Mouse (Mus musculus): ENCODE data around the gene Daam1.
"Not testable (repeated sequence)": the region's sequence is repeated elsewhere in the genome, so short reads cannot be mapped to it uniquely, and the experiment has no call there.

Gene Daam1

GRCm38 (mm10) chr12:71834041-71834440 lies 3.2 kb downstream of the Daam1 start:
- no peak for DNase-seq (ENCODE audit: low spot score in 2 of 2)

GRCm38 (mm10) chr12:71835966-71836668 lies 5.2 kb downstream of the Daam1 start:
- DNase-seq (ENCODE audit: low spot score in 2 of 2) = no peak

- DNase-seq (ENCODE audit: low spot score in 2 of 2) = no peak
Observed at GRCm38 (mm10) chr12:71836776-71837175, 5.9 kb downstream of the Daam1 start.

GRCm38 (mm10) chr12:71837576-71837975 lies 6.7 kb downstream of the Daam1 start:
- no peak for DNase-seq (ENCODE audit: low spot score in 2 of 2)

GRCm38 (mm10) chr12:71838230-71838629 lies 7.4 kb downstream of the Daam1 start:
- DNase-seq (ENCODE audit: low spot score in 2 of 2) = no peak

GRCm38 (mm10) chr12:71839653-71840052 lies 8.8 kb downstream of the Daam1 start:
- DNase-seq (ENCODE audit: low spot score in 2 of 2) = no peak

GRCm38 (mm10) chr12:71840430-71841186 lies 9.7 kb downstream of the Daam1 start:
- DNase-seq (ENCODE audit: low spot score in 2 of 2) = no peak

GRCm38 (mm10) chr12:71842006-71842405 lies 11.1 kb downstream of the Daam1 start:
- DNase-seq (ENCODE audit: low spot score in 2 of 2) = no peak

GRCm38 (mm10) chr12:71842588-71842987 lies 11.7 kb downstream of the Daam1 start:
- DNase-seq (ENCODE audit: low spot score in 2 of 2) = no peak

- no peak for DNase-seq (ENCODE audit: low spot score in 2 of 2)
Observed at GRCm38 (mm10) chr12:71845486-71845885, 14.6 kb downstream of the Daam1 start.

- DNase-seq (ENCODE audit: low spot score in 2 of 2) = not testable (repeated sequence)
Observed at GRCm38 (mm10) chr12:71846416-71846815, 15.5 kb downstream of the Daam1 start.

- not testable (repeated sequence) for DNase-seq (ENCODE audit: low spot score in 2 of 2)
Observed at GRCm38 (mm10) chr12:71847024-71847423, 16.1 kb downstream of the Daam1 start.

GRCm38 (mm10) chr12:71847617-71848016 lies 16.7 kb downstream of the Daam1 start:
- no peak for DNase-seq (ENCODE audit: low spot score in 2 of 2)

- no peak for DNase-seq (ENCODE audit: low spot score in 2 of 2)
Observed at GRCm38 (mm10) chr12:71848037-71848776, 17.3 kb downstream of the Daam1 start.

GRCm38 (mm10) chr12:71849051-71849450 lies 18.2 kb downstream of the Daam1 start:
- no peak for DNase-seq (ENCODE audit: low spot score in 2 of 2)

- DNase-seq (ENCODE audit: low spot score in 2 of 2) = no peak
Observed at GRCm38 (mm10) chr12:71850135-71850534, 19.3 kb downstream of the Daam1 start.

- no peak for DNase-seq (ENCODE audit: low spot score in 2 of 2)
Observed at GRCm38 (mm10) chr12:71852678-71853077, 21.8 kb downstream of the Daam1 start.

GRCm38 (mm10) chr12:71853694-71854093 lies 22.8 kb downstream of the Daam1 start:
- no peak for DNase-seq (ENCODE audit: low spot score in 2 of 2)

GRCm38 (mm10) chr12:71854191-71854590 lies 23.3 kb downstream of the Daam1 start:
- no peak for DNase-seq (ENCODE audit: low spot score in 2 of 2)

- peak in 1 of 2 experiments; percentile 48 for DNase-seq (ENCODE audit: low spot score in 2 of 2)
Observed at GRCm38 (mm10) chr12:71855730-71856479, 25.0 kb downstream of the Daam1 start.

GRCm38 (mm10) chr12:71856480-71856754 lies 25.5 kb downstream of the Daam1 start:
- no peak for DNase-seq (ENCODE audit: low spot score in 2 of 2)

- DNase-seq (ENCODE audit: low spot score in 2 of 2) = no peak
Observed at GRCm38 (mm10) chr12:71859096-71859495, 28.2 kb downstream of the Daam1 start.
